Mouse (Mus musculus) layer of hippocampus, adult 8-10 months (tissue): ENCODE measurements at regions not wholly inside any gene's neighbourhood (a gene's known extent, or its start where the extent isn't known, plus 50 kb on each side); places are given as distances from the start of the nearest gene placed in this dataset.

Experiments used
- DNase-seq, 2 experiments: peaks; one replicate each; pipeline ENCODE4 v3.0.0; 2022; ENCODE audit warnings: low spot score in 2 of 2

- peak; percentile 34 to 64 for DNase-seq
Observed at GRCm38 (mm10) chr3:73134316-73134715, 76.7 kb upstream of the Slitrk3 start.

GRCm38 (mm10) chr3:73125143-73125542 lies 67.5 kb upstream of the Slitrk3 start:
- DNase-seq, result no peak

GRCm38 (mm10) chr3:73109102-73109501 lies 51.5 kb upstream of the Slitrk3 start:
- no peak for DNase-seq
